Mouse (Mus musculus) left cerebral cortex, postnatal 14 days (tissue): ENCODE results near the gene Slc39a11. TPM values are rescaled to one million over a fixed set of nuclear protein-coding genes. Genes with fewer than 3 reads are reported as not detected.
"Not testable (repeated sequence)": the region's sequence is repeated elsewhere in the genome, so short reads cannot be mapped to it uniquely, and the experiment has no call there.

ENCODE experiments used
- DNase-seq, 2 experiments: peaks; one replicate each; pipeline ENCODE4 v3.0.0; 2021 to 2022; ENCODE audit warnings: low spot score in 2 of 2, mixed read lengths in 1 of 2
- intact Hi-C: fragments of 180-260 bp; cut with DNase I; formaldehyde crosslinking; loops from one replicate; pipeline ENCODE4 v1.15.1; 2025
- total RNA-seq, 2 experiments: library from RNA; stranded (reverse); gene quantifications; 2 replicates each; pipeline ENCODE4 v1.2.3; 2021

Slc39a11 gene
- total RNA-seq, 2 experiments from 2014 or later: 13.9 to 15.3 TPM

GRCm38 (mm10) chr11:113673614-113674013, 23.7 kb upstream of the Slc39a11 start:
- intact Hi-C loops: no loop called here
- no peak for DNase-seq

DNA sequence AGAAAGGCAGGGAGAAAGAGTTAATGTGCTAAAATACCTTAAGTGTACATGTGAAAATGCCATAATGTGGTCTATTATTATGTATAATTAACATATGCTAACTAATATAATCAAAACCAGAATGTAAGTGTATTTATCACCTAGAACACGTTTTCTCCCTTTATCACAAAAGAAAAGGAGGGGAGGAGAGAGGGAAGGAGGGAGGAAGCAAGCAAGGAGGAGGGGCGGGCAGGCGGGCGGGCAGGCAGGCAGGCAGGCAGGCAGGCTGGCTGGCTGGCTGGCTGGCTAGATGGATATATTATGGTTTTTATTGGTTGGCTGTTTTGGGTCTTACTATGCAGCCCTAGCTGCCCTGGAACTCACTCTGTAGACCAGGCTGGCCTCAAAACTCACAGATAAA, 19.8 kb upstream of the Slc39a11 start:
- no peak for DNase-seq
- intact Hi-C loops: no loop called here

- no peak for DNase-seq
- intact Hi-C loops: no loop called here
Measured at GRCm38 (mm10) chr11:113668857-113669256, 19.0 kb upstream of the Slc39a11 start.

DNA sequence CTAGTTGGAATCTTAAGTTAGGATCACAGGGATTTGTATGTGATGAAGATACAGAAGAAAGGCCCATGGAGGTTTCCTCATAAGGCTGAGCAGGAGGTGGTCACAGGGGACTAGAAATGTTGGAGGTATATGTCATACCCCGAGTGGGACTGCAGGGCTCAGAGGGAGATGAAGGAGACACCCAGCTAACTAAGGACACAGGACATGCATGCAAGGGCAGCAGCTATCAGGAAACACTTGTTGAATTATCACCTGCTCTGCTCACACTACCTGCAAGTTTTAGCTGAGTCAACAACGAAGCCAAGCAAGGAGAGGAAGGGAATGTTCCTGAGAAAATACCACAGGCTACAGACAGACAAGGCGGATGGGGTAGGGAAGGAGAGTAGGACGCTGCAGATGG, 17.8 kb upstream of the Slc39a11 start:
- intact Hi-C loops: no loop called here
- DNase-seq: no peak

GRCm38 (mm10) chr11:113667122-113667521, 17.2 kb upstream of the Slc39a11 start:
- DNase-seq: no peak
- intact Hi-C loops: no loop called here

DNA sequence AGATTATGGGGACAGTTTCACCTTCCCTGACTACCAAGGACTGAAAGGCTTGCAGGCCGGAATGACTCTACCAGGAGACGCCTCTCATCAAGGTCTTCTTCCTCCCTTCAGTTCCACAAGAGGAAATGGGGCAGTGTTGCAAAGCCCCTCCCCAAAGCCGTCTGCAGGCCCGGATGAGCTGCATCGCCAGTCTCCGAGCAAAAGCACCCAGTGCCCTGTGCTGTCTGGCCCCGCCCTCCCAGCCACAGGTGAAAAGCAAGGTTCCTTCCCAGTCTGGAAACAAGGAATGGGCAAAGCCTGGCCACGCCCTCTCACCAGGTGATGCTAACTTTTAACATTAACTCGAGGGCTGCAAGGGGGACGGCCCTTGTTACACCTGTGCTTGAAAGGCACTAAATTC, 16.8 kb upstream of the Slc39a11 start:
- intact Hi-C loops: no loop called here
- no peak for DNase-seq

DNA sequence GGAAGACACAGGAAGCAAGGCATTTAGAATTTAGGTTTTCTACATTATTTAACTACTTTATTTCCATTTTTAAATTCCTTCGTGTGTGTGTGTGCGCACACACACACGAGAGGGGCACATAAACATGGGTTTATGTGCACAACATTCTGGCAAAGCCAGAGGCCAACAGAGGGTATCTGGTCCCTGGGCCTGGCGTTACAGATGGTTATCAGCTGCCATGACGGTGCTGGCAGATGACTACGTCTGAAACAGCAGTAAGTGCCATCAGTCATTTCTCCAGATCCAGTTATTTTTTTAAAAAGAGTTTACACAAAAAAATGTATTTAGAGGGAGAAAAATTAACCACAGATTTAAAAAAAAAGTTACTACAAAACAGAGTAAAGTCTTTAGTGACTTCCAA, 16.3 kb upstream of the Slc39a11 start:
- no peak for DNase-seq

DNA sequence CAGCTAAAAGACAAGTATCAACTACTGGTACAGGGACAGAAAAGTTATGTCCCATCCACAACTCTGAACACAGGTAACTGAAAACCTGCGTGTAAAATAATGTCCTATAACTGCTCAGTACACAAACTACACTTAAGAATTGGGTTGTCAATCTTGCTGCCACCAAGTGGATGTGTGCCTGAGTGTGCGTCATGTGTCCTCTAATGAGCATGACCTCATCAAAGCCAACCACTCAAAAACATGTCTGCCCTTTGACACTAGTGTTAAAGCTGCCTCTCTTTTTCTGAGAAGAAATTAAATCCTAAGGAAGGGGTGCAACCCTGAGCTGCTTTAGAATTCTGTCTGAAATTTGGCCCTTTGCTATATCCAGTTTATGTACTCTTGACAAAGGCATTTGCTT, 14.4 kb upstream of the Slc39a11 start:
- intact Hi-C loops: no loop called here

More for the DNA sequence above, 16.3 kb upstream of the Slc39a11 start:
- intact Hi-C loops: no loop called here

DNA sequence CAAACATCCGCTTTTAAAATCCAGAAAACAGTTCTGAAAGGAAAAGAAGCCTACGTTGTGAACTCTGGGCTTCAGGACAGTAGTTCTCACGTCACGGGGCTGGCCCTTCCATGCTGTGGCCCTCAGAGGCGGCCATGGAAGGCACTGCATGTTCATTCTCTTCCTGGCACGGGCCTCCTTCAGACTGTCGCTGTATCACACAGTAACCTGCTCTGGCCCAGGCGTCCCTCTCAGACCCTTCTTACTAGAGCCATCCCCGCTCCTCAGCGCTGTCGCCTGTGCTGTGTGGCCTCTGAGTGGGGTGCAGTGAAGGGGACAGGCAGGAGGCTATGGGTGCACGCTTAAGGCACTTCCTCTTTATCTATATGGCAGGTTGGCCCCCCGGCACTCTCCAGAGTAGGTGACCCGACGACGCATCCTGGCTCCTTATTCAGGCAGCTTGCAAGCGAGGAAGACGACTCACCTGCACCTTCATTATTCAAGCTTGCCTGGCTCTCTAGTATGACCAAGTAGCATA, 12.0 kb upstream of the Slc39a11 start:
- DNase-seq: no peak
- intact Hi-C loops: no loop called here

More for the DNA sequence above, 14.4 kb upstream of the Slc39a11 start:
- DNase-seq: no peak

DNA sequence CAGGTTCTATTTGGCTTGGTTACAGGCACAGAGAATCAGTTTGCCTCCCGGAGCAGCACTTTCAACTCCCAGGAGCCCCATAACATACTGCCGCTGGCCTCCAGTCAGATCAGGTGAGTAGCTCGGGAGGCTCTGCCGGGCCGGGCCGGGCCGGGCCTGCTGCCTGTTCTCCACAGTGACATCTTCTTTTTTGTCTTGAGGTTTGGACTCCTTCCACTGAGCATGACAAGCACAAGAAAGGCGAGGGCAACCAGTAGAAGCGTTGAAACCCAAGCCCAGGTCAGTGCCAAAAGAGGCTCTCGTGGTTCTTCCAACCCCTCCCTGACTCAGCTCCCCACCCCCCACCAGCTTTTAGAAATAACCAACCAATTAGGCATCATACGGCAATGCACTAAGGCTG, 11.1 kb upstream of the Slc39a11 start:
- intact Hi-C loops: no loop called here
- DNase-seq: no peak

DNA sequence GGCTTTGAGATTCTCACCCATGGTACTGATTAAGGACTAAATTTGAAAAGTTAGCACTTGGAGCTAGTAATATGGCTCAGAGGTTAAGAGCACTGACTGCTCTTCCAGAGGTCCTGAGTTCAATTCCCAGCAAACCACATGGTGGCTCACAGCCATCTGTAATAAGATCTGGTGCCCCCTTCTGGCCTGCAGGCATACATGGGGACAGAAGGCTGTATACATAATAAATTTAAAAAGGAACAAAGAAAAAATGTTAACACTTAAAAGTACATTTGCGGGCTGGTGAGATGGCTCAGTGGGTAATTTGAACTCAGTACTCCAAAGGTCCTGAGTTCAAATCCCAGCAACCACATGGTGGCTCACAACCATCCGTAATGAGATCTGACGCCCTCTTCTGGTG, 10.3 kb upstream of the Slc39a11 start:
- intact Hi-C loops, DNase-seq: not testable (repeated sequence)

- intact Hi-C loops: no loop called here
Measured at GRCm38 (mm10) chr11:113658763-113659162, 8.9 kb upstream of the Slc39a11 start.

DNA sequence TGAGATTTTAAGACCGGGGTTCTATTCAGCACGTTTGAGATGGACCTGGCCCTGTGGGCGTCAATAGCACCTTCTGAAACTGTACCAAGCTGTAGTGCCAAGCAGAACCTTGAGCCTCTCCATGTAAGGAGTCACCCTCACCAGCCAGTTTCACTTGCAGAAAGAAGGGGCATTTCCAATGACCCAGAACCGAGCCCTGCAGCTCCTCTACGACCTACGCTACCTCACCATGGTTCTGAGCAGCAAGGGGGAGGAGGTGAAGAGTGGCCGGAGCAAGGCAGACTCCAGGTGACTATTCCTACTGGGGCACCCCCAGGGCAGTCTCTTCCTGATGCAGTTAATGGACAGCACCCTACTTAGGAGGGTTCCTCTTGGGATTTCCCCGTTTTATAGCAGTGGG, 8.4 kb upstream of the Slc39a11 start:
- intact Hi-C loops: no loop called here
- DNase-seq: no peak

More at GRCm38 (mm10) chr11:113658763-113659162, 8.9 kb upstream of the Slc39a11 start:
- DNase-seq: no peak

- no peak for DNase-seq
- intact Hi-C loops: no loop called here
Measured at GRCm38 (mm10) chr11:113657221-113657620, 7.3 kb upstream of the Slc39a11 start.

DNA sequence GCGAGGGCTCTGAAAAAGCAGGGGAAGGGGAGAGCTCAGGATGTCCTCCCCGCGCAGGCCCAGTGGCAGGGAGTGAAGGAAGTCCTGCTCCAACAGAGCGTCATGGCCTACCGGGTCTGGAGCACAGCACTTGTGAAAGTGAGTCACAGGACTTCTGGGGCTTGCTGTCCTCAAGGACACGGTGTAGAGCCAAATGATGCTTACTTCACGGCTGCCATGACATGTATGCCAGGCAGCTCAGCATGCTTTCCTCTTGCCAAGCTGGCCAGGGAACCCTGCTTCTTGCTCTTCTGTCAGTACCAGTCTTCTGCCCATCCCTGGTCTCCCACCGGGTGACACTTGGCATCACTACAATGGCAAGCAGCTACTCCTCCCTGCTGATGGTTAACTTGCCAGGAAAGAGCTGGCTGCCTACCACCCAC, 6.6 kb upstream of the Slc39a11 start:
- no peak for DNase-seq
- intact Hi-C loops: no loop called here

GRCm38 (mm10) chr11:113654561-113655270, 4.8 kb upstream of the Slc39a11 start:
- intact Hi-C loops: loop anchor here (5.0 kb wide), 1 partner anchor 158 kb away; no protein-coding TSS in a partner anchor
- DNase-seq: peak; percentile 49 to 68

- intact Hi-C loops: loop anchor here (5.0 kb wide), 1 partner anchor 158 kb away; no protein-coding TSS in a partner anchor
- peak in 1 of 2 experiments; percentile 49 for DNase-seq
Measured at GRCm38 (mm10) chr11:113654105-113654504, 4.2 kb upstream of the Slc39a11 start.

GRCm38 (mm10) chr11:113652516-113652915, 2.6 kb upstream of the Slc39a11 start:
- DNase-seq: no peak
- intact Hi-C loops: loop anchor here (5.0 kb wide), 1 partner anchor 160 kb away; no protein-coding TSS in a partner anchor

- intact Hi-C loops: loop anchor here (5.0 kb wide), 1 partner anchor 160 kb away; no protein-coding TSS in a partner anchor
- peak in 1 of 2 experiments; percentile 53 for DNase-seq
Measured at GRCm38 (mm10) chr11:113651907-113652273, 2.0 kb upstream of the Slc39a11 start.

DNA sequence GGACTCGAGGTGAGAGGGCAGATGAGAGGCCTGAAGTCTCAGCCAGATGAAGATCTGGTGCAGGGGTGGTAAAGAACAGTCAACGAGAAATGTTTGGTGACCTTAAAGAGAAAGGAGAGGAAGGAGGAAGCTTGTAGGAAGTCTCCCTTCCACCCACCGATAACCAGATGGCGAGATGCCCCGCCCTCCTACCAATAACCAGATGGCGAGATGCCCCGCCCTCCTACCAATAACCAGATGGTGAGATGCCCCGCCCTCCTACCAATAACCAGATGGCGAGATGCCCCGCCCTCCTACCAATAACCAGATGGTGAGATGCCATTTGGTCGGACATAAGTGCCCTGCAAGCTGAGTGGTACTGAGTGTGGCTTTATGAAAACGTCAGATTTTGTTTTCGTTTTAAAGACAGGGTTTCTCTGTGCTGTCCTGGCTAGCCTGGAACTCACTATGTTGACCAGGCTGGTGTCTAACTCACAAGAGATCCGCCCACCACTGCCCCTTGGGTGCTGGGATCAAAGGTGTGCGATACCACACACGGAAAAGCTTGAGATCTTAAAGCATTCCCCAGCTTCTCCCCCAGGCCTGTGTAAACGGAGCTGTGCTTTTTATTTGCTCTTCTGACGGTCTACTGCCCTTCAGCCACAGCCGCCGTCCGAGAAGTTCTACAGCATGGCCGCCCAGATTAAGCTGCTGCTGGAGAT, 1.5 kb upstream of the Slc39a11 start:
- intact Hi-C loops: loop anchor here (5.0 kb wide), 1 partner anchor 161 kb away; no protein-coding TSS in a partner anchor
- no peak for DNase-seq
